In the genomic region with DNA sequence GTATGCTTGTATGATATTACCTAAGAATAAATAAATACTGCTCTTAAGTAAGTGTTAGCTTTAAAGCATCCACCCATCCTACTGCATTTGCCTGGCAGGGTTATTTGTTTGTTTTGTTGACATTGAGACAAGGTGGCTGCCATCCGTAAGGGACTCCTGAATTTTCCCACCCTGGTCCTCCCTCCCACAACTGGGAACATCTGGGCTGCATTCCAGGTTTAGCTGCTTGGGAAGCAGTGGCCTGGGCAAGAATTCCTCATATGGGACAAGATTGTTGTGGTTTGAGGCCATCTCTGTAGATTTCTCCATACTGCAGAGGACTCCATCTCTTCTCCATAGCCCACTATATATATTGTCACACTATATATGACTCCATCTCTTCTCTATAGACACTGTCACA, we compare ENCODE assay signal across 27 mouse cellular contexts.
A peak's percentile ranks its signal among the peaks of the same experiment; 100 is the strongest.
DNase-seq lines count a peak whose midpoint lies in the region; ATAC-seq and TF ChIP-seq lines count a peak whose summit lies in the region.
"Had no signal": no experiment of that assay in that cellular context is flagged by ENCODE, and none has a peak within 500 bp of the region (broad histone marks: within the 10 kb centered on the region; RNA-seq: fewer than 3 reads in every experiment).

No protein-coding gene starts in this region.

- H3K27ac ChIP-seq in forebrain, embryonic 11.5 days (ENCODE audit: low read depth, low read length): peak overlapping the region; percentile 37
- no peak overlapping the region for H3K27ac ChIP-seq in forebrain, embryonic 14.5 days (ENCODE audit: low read depth, low read length)
- H3K27ac ChIP-seq in embryonic fibroblast, embryonic 13.5 days (ENCODE audit: insufficient read depth, low read length): 0 out of 2 replicates have a peak overlapping the region, but pooled peaks have one; percentile 11
- H3K27ac ChIP-seq: embryonic facial prominence, embryonic 10.5 days; embryonic facial prominence, embryonic 13.5 days; heart, embryonic 15.5 days; hindbrain, embryonic 13.5 days; intestine, embryonic 15.5 days had no signal

- H3K9ac ChIP-seq in forebrain, embryonic 11.5 days (ENCODE audit: low read length): no peak overlapping the region
- no peak overlapping the region for H3K9ac ChIP-seq in forebrain, embryonic 14.5 days (ENCODE audit: low read length)
- H3K9ac ChIP-seq: embryonic facial prominence, embryonic 13.5 days; heart, embryonic 12.5 days; heart, embryonic 15.5 days; hindbrain, embryonic 13.5 days; intestine, embryonic 15.5 days had no signal

- 100% methylated on average over 1 of the region's 1 CpGs for WGBS in forebrain, embryonic 11.5 days
- 57% methylated on average over 1 of the region's 1 CpGs for WGBS in forebrain, embryonic 14.5 days

- H3K36me3 ChIP-seq in forebrain, embryonic 11.5 days (ENCODE audit: control insufficient read depth, insufficient read depth, low read length): no peaks in the 10 kb centered on the region
- no peaks in the 10 kb centered on the region for H3K36me3 ChIP-seq in forebrain, embryonic 14.5 days (ENCODE audit: control insufficient read depth, insufficient read depth, low read length)
- H3K36me3 ChIP-seq: embryonic facial prominence, embryonic 10.5 days; embryonic facial prominence, embryonic 13.5 days; heart, embryonic 12.5 days; heart, embryonic 15.5 days; hindbrain, embryonic 13.5 days; intestine, embryonic 15.5 days had no signal

- H3K4me2 ChIP-seq in forebrain, embryonic 11.5 days (ENCODE audit: low read depth, low read length, severe bottlenecking): no peak overlapping the region
- no peak overlapping the region for H3K4me2 ChIP-seq in forebrain, embryonic 14.5 days (ENCODE audit: low read length)
- H3K4me2 ChIP-seq: embryonic facial prominence, embryonic 13.5 days; heart, embryonic 12.5 days; heart, embryonic 15.5 days; hindbrain, embryonic 13.5 days; intestine, embryonic 15.5 days had no signal

- intact Hi-C loops in heart, postnatal 10 days (cut with DNase I): no loop called here

- H3K4me3 ChIP-seq in forebrain, embryonic 11.5 days (ENCODE audit: low read depth, low read length): no peak overlapping the region
- no peak overlapping the region for H3K4me3 ChIP-seq in forebrain, embryonic 14.5 days (ENCODE audit: low read depth, low read length)
- H3K4me3 ChIP-seq in embryonic fibroblast, embryonic 13.5 days (ENCODE audit: insufficient read depth, low read length): no peak overlapping the region
- H3K4me3 ChIP-seq: embryonic facial prominence, embryonic 10.5 days; embryonic facial prominence, embryonic 13.5 days; heart, embryonic 12.5 days; heart, embryonic 15.5 days; hindbrain, embryonic 13.5 days; intestine, embryonic 15.5 days had no signal

- no peak for TF ChIP-seq POLR2A in embryonic fibroblast, embryonic 13.5 days (IDR thresholded peaks at IDR 0.05; ENCODE audit: low read depth, low read length)

- H3K9me3 ChIP-seq in forebrain, embryonic 11.5 days (ENCODE audit: control insufficient read depth, low read length): no peaks in the 10 kb centered on the region
- H3K9me3 ChIP-seq in forebrain, embryonic 14.5 days (replicated peaks; ENCODE audit: control insufficient read depth, low read length): no peaks in the 10 kb centered on the region
- H3K9me3 ChIP-seq: embryonic facial prominence, embryonic 10.5 days; embryonic facial prominence, embryonic 13.5 days; heart, embryonic 12.5 days; heart, embryonic 15.5 days; hindbrain, embryonic 13.5 days; intestine, embryonic 15.5 days had no signal

- no peak for TF ChIP-seq CTCF in embryonic fibroblast, embryonic 13.5 days (IDR thresholded peaks at IDR 0.05; ENCODE audit: borderline replicate concordance, insufficient read depth, low read length)

- no peak for ATAC-seq in forebrain, embryonic 11.5 days (replicated peaks; ENCODE audit: low FRiP score)
- ATAC-seq in forebrain, embryonic 14.5 days: no peak
- ATAC-seq: activated CD4-positive, CD25-positive, alpha-beta regulatory T cell, adult 4 months; hindbrain, embryonic 16.5 days; intestine, embryonic 15.5 days had no signal

- peaks cover 20% of the 10 kb centered on the region for H3K4me1 ChIP-seq in forebrain, embryonic 11.5 days (replicated peaks; ENCODE audit: control insufficient read depth, insufficient read depth, low read length)
- H3K4me1 ChIP-seq in forebrain, embryonic 14.5 days (ENCODE audit: control insufficient read depth, insufficient read depth, low read length): peaks cover 26% of the 10 kb centered on the region
- H3K4me1 ChIP-seq in embryonic fibroblast, embryonic 13.5 days (ENCODE audit: control insufficient read depth, insufficient read depth, low read length): peaks cover 20% of the 10 kb centered on the region

- H3K27me3 ChIP-seq in forebrain, embryonic 11.5 days (ENCODE audit: control insufficient read depth, insufficient read depth, low read length): no peaks in the 10 kb centered on the region
- H3K27me3 ChIP-seq in forebrain, embryonic 14.5 days (replicated peaks; ENCODE audit: control insufficient read depth, insufficient read depth, low read length): no peaks in the 10 kb centered on the region
- H3K27me3 ChIP-seq: embryonic facial prominence, embryonic 13.5 days; heart, embryonic 12.5 days; heart, embryonic 15.5 days; hindbrain, embryonic 13.5 days; intestine, embryonic 15.5 days had no signal

- no peak for DNase-seq in forebrain, embryonic 11.5 days (ENCODE audit: low spot score)
- no peak for DNase-seq in forebrain, embryonic 14.5 days (ENCODE audit: low spot score)
- peak; percentile 67 for DNase-seq in 3T3-L1 (ENCODE audit: low read depth, low spot score)
- no peak for DNase-seq in heart, postnatal 10 days
- DNase-seq in spleen, postnatal 14 days (ENCODE audit: low spot score in 2 of 2): no peak
- no peak for DNase-seq in layer of hippocampus, postnatal 25 days (ENCODE audit: extremely low spot score in 1 of 2, low spot score in 1 of 2)
- DNase-seq: adrenal gland, postnatal 10 days; adrenal gland, postnatal 36 days; cerebellum, adult 11 months; cerebellum, adult 2 months; cerebellum, adult 9-11 months; cerebellum, postnatal 25 days; embryo, embryonic 11 days; gastrocnemius, postnatal 25 days; heart, adult 18-20 months; heart, postnatal 14 days; kidney, adult 11 months; kidney, adult 8-10 months had no signal
